Mouse (Mus musculus): ENCODE results near the gene Tmtc1.

DNA sequence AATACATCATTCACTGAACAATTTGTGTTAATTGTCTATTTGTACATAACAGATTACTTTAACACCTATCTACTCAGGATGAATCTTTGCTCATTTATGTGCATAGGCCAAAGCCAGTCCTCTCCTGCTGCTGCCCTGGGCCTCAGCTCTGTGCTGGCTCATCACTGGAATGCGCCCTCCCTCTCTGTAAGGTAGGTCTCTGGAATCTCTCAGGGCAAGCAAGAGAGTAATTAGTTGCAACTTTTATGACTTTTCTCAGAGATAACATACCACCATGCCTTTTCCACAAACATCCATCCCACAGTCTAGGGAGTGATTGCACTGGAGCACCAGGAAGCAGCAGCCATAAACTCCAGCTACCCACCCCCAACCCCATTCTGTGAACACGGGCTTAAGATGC is 70.7 kb downstream of the Tmtc1 start:
- TF ChIP-seq CTCF (IDR thresholded peaks at IDR 0.05; ENCODE audit: low read depth, low read length) (no peak), POLR2A (IDR thresholded peaks at IDR 0.05; ENCODE audit: borderline replicate concordance, low read depth, low read length) (no peak)

Measured in bone marrow macrophage, adult 2 months (primary cell).